Mouse (Mus musculus) spleen, adult 18-20 months (tissue): ENCODE data around the gene Cytl1.

Experiments
- DNase-seq, 2 experiments: peaks; one replicate each; pipeline ENCODE4 v3.0.0; 2022; ENCODE audit warnings: mixed read lengths in 2 of 2

Cytl1 gene

GRCm38 (mm10) chr5:37770870-37771269 lies 35.6 kb downstream of the Cytl1 start:
- DNase-seq, result no peak

GRCm38 (mm10) chr5:37774011-37774410 lies 38.7 kb downstream of the Cytl1 start:
- DNase-seq, result no peak

DNA sequence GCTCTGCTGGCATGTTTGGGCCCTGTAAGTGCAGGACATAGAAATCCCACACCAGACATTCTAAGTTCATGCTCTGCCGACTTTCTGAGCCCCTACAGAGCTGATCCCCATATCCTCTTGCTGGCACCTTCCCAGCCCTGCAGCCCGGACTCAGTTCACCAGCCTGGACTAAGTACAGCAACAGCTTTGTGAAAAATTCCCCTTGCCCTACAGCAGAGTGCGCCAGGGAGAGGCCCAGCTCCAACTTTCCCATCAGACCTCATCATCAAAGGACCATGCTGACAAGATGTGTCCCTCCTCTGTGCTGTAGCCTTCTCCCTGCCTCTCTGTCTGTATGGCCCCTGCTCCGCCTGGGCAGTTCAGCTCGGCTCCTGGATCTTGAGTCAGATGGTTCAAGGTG lies 40.4 kb downstream of the Cytl1 start:
- DNase-seq, result no peak

DNA sequence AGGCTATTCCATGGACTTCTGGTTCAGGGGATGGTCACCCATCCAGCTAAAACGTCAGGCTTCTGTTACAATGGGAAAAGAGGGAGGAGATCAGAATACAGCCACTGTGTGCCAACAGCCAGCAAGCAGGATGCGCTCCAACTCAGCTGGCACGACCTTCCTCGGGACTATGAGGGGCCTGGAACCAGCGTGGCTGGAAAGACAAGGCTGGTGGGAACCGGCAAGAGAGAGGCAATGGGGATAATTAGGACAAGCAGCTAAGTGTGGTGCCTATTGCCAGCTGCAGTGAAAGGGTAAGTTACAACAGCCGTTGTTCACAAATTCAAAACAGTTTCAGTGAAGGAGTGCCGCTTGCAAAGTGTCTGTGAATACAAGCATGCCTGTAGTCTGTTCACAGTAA lies 48.0 kb downstream of the Cytl1 start:
- no peak for DNase-seq

- DNase-seq, result no peak
Measured at GRCm38 (mm10) chr5:37784847-37785391, 49.6 kb downstream of the Cytl1 start.
